Mouse (Mus musculus): ENCODE data around the gene Gm10639. TPM values are rescaled to one million over a fixed set of nuclear protein-coding genes. Genes with fewer than 3 reads are reported as not detected.
A peak's percentile ranks its signal among the peaks of the same experiment; 100 is the strongest.
"Not testable (repeated sequence)": the region's sequence is repeated elsewhere in the genome, so short reads cannot be mapped to it uniquely, and the experiment has no call there.

Gene Gm10639
- polyA plus RNA-seq, 1 experiment from 2014 or later, result 0.26 TPM

- H3K27me3 ChIP-seq, result no peaks in the 10 kb centered on the region
- TF ChIP-seq CTCF (IDR thresholded peaks at IDR 0.05), result no peak
- in situ Hi-C loops (cut with MboI; ENCODE audit: low pct_unique_long_range_greater_than_20kb), result no loop called here
- CTCF ChIA-PET, result no interaction called here
- POLR2A ChIA-PET, result no interaction called here
- DNase-seq (ENCODE audit: low read depth, low spot score) (no peak), ATAC-seq (no peak)
These were observed 8.5 kb downstream of the Gm10639 start for GRCm38 (mm10) chr9:78298232-78298631.

- POLR2A ChIA-PET; DNase-seq (ENCODE audit: low read depth, low spot score); H3K27me3 ChIP-seq; in situ Hi-C loops (cut with MboI; ENCODE audit: low pct_unique_long_range_greater_than_20kb); CTCF ChIA-PET; ATAC-seq: not testable (repeated sequence)
These were observed 9.4 kb downstream of the Gm10639 start for GRCm38 (mm10) chr9:78299143-78299542.

- ATAC-seq; DNase-seq (ENCODE audit: low read depth, low spot score); H3K27me3 ChIP-seq; POLR2A ChIA-PET: not testable (repeated sequence)
- CTCF ChIA-PET, result interaction anchor here (1.3 kb wide), 1 partner anchor 11 kb away, joined by 3 read pairs; no protein-coding TSS in a partner anchor
- in situ Hi-C loops (cut with MboI; ENCODE audit: low pct_unique_long_range_greater_than_20kb), result loop anchor here (25.0 kb wide), 1 partner anchor 96 kb away; no protein-coding TSS in a partner anchor
These were observed 18.4 kb downstream of the Gm10639 start for GRCm38 (mm10) chr9:78308122-78308521.

GRCm38 (mm10) chr9:78314696-78315095, 25.0 kb downstream of the Gm10639 start, which contains the start of gene Omt2a:
TSS of gene Omt2a (minus strand) at chr9:78314796.
- DNase-seq (ENCODE audit: low read depth, low spot score) (no peak), ATAC-seq (no peak)
- ChIA-PET CTCF (no interaction called here), POLR2A (no interaction called here)
- TF ChIP-seq CTCF (IDR thresholded peaks at IDR 0.05), result no peak
- in situ Hi-C loops (cut with MboI; ENCODE audit: low pct_unique_long_range_greater_than_20kb), result loop anchor here (25.0 kb wide), 1 partner anchor 102 kb away; no protein-coding TSS in a partner anchor
- no peaks in the 10 kb centered on the region for H3K27me3 ChIP-seq

GRCm38 (mm10) chr9:78319499-78319898, 29.8 kb downstream of the Gm10639 start:
- ATAC-seq (no peak), DNase-seq (ENCODE audit: low read depth, low spot score) (no peak)
- peak; percentile 95 for TF ChIP-seq CTCF (IDR thresholded peaks at IDR 0.05)
- in situ Hi-C loops (cut with MboI; ENCODE audit: low pct_unique_long_range_greater_than_20kb), result loop anchor here (25.0 kb wide), 1 partner anchor 107 kb away; no protein-coding TSS in a partner anchor
- ChIA-PET POLR2A (no interaction called here), CTCF (interaction anchor here (1.0 kb wide), 1 partner anchor 12 kb away, joined by 3 read pairs; no protein-coding TSS in a partner anchor)
- H3K27me3 ChIP-seq, result no peaks in the 10 kb centered on the region

- DNase-seq (ENCODE audit: low read depth, low spot score); H3K27me3 ChIP-seq; CTCF ChIA-PET; ATAC-seq; POLR2A ChIA-PET: not testable (repeated sequence)
- in situ Hi-C loops (cut with MboI; ENCODE audit: low pct_unique_long_range_greater_than_20kb), result loop anchor here (10.0 kb wide), 1 partner anchor 58 kb away; no protein-coding TSS in a partner anchor
These were observed 37.6 kb downstream of the Gm10639 start, which contains the start of gene Omt2b for GRCm38 (mm10) chr9:78327289-78327688. TSS of gene Omt2b (plus strand) at chr9:78327589.

- CTCF ChIA-PET; H3K27me3 ChIP-seq; ATAC-seq; in situ Hi-C loops (cut with MboI; ENCODE audit: low pct_unique_long_range_greater_than_20kb); DNase-seq (ENCODE audit: low read depth, low spot score); POLR2A ChIA-PET: not testable (repeated sequence)
These were observed 47.3 kb downstream of the Gm10639 start for GRCm38 (mm10) chr9:78337050-78337449.

- DNase-seq (ENCODE audit: low read depth, low spot score); POLR2A ChIA-PET; ATAC-seq; H3K27me3 ChIP-seq; in situ Hi-C loops (cut with MboI; ENCODE audit: low pct_unique_long_range_greater_than_20kb): not testable (repeated sequence)
- TF ChIP-seq CTCF (IDR thresholded peaks at IDR 0.05), result peak; percentile 72
- CTCF ChIA-PET, result interaction anchor here (1.3 kb wide), 1 partner anchor 8 kb away, joined by 3 read pairs; no protein-coding TSS in a partner anchor
These were observed 50.6 kb downstream of the Gm10639 start for GRCm38 (mm10) chr9:78340324-78340723.

GRCm38 (mm10) chr9:78342494-78342893, 52.8 kb downstream of the Gm10639 start:
- H3K27me3 ChIP-seq; DNase-seq (ENCODE audit: low read depth, low spot score); ATAC-seq; in situ Hi-C loops (cut with MboI; ENCODE audit: low pct_unique_long_range_greater_than_20kb); POLR2A ChIA-PET: not testable (repeated sequence)
- CTCF ChIA-PET, result interaction anchor here (1.0 kb wide), 1 partner anchor 16 kb away, joined by 3 read pairs; no protein-coding TSS in a partner anchor

- CTCF ChIA-PET, result interaction anchor here (1.0 kb wide), 1 partner anchor 16 kb away, joined by 3 read pairs; no protein-coding TSS in a partner anchor
- in situ Hi-C loops (cut with MboI; ENCODE audit: low pct_unique_long_range_greater_than_20kb); DNase-seq (ENCODE audit: low read depth, low spot score); H3K27me3 ChIP-seq; POLR2A ChIA-PET: not testable (repeated sequence)
- peak; percentile 51 for ATAC-seq
These were observed 53.3 kb downstream of the Gm10639 start for GRCm38 (mm10) chr9:78343055-78343454.

- POLR2A ChIA-PET, result interaction anchor here (0.7 kb wide), 1 partner anchor 511 kb away, joined by 4 read pairs; no protein-coding TSS in a partner anchor
- in situ Hi-C loops (cut with MboI; ENCODE audit: low pct_unique_long_range_greater_than_20kb), result not testable (repeated sequence)
These were observed 55.5 kb downstream of the Gm10639 start for GRCm38 (mm10) chr9:78345235-78345634.

GRCm38 (mm10) chr9:78347004-78347403, 57.3 kb downstream of the Gm10639 start:
- no peak for DNase-seq (ENCODE audit: low read depth, low spot score)
- in situ Hi-C loops (cut with MboI; ENCODE audit: low pct_unique_long_range_greater_than_20kb), result no loop called here
- H3K27me3 ChIP-seq, result no peaks in the 10 kb centered on the region
- POLR2A ChIA-PET, result no interaction called here
- TF ChIP-seq CTCF (IDR thresholded peaks at IDR 0.05), result no peak
- ATAC-seq, result no peak
- CTCF ChIA-PET, result no interaction called here

More at GRCm38 (mm10) chr9:78345235-78345634, 55.5 kb downstream of the Gm10639 start:
- DNase-seq (ENCODE audit: low read depth, low spot score); CTCF ChIA-PET; ATAC-seq; H3K27me3 ChIP-seq: not testable (repeated sequence)

GRCm38 (mm10) chr9:78348206-78349004, 58.7 kb downstream of the Gm10639 start:
- H3K27me3 ChIP-seq; in situ Hi-C loops (cut with MboI; ENCODE audit: low pct_unique_long_range_greater_than_20kb); POLR2A ChIA-PET: not testable (repeated sequence)
- ATAC-seq (peak; percentile 73), DNase-seq (ENCODE audit: low read depth, low spot score) (peak; percentile 54)
- CTCF ChIA-PET, result interaction anchor here (0.7 to 1.2 kb wide), 3 partner anchors 8 to 9 kb away, joined by 3 read pairs; no protein-coding TSS in a partner anchor

- CTCF ChIA-PET, result interaction anchor here (0.7 to 1.2 kb wide), 2 partner anchors 9 kb away, joined by 3 read pairs; no protein-coding TSS in a partner anchor
- ATAC-seq; in situ Hi-C loops (cut with MboI; ENCODE audit: low pct_unique_long_range_greater_than_20kb); H3K27me3 ChIP-seq; DNase-seq (ENCODE audit: low read depth, low spot score); POLR2A ChIA-PET: not testable (repeated sequence)
These were observed 59.4 kb downstream of the Gm10639 start for GRCm38 (mm10) chr9:78349141-78349540.

- H3K27me3 ChIP-seq; DNase-seq (ENCODE audit: low read depth, low spot score); POLR2A ChIA-PET; ATAC-seq; CTCF ChIA-PET: not testable (repeated sequence)
- in situ Hi-C loops (cut with MboI; ENCODE audit: low pct_unique_long_range_greater_than_20kb), result loop anchor here (25.0 kb wide), 1 partner anchor 187 kb away; no protein-coding TSS in a partner anchor
These were observed 60.3 kb downstream of the Gm10639 start for GRCm38 (mm10) chr9:78350007-78350406.
